Mouse (Mus musculus): ENCODE measurements around the gene Cpox. TPM values are rescaled to one million over a fixed set of nuclear protein-coding genes. Genes with fewer than 3 reads are reported as not detected.

Gene Cpox
- total and polyA plus RNA-seq, 3 experiments = 70.3 to 77.2 (median 75.6) TPM

GRCm38 (mm10) chr16:58677491-58677890 lies 7.4 kb downstream of the Cpox start:
- in situ Hi-C loops (cut with MboI; ENCODE audit: low pct_ligation_motif_present, low pct_unique_long_range_greater_than_20kb, low sequenced_read_pairs) = no loop called here
- Histone ChIP-seq H3K4me1 (ENCODE audit: control insufficient read depth in 1 of 2, insufficient read depth in 2 of 2) (peaks cover 0 to 13% of the 10 kb centered on the region in 2 experiments; a peak in 2 of 4 replicates), H3K79me2 (replicated peaks; ENCODE audit: control insufficient read depth, extremely low read depth, insufficient read depth, poor library complexity, severe bottlenecking) (0 out of 2 replicates have a peak, but pooled peaks cover 2% of the 10 kb centered on the region), H3K4me2 (ENCODE audit: insufficient read depth, low read depth, poor library complexity, severe bottlenecking) (no peak overlapping the region), H3K36me3 (replicated peaks in 1 of 2; ENCODE audit: control insufficient read depth in 1 of 2, insufficient read depth in 1 of 2, low read length in 1 of 2) (peaks cover 53 to 78% of the 10 kb centered on the region in 2 experiments), H3K27me3 (replicated peaks) (no peaks in the 10 kb centered on the region), H3K27ac (ENCODE audit: insufficient read depth, low read depth) (no peak overlapping the region), H3K4me3 (replicated peaks in 1 of 3; ENCODE audit: low read depth in 2 of 3, low read length in 2 of 3, poor library complexity in 1 of 3) (no peak overlapping the region), H3K9ac (ENCODE audit: insufficient read depth, low read depth) (no peak overlapping the region), H3K9me3 (replicated peaks; ENCODE audit: low read length) (no peaks in the 10 kb centered on the region)
- no peak for DNase-seq (ENCODE audit: extremely low read depth)
- TF ChIP-seq ELF1 (IDR thresholded peaks at IDR 0.05; ENCODE audit: low read depth, low read length) (no peak), BHLHE40 (IDR thresholded peaks at IDR 0.05; ENCODE audit: low read depth, low read length) (no peak), ZKSCAN1 (IDR thresholded peaks at IDR 0.05; ENCODE audit: borderline replicate concordance, low read depth, low read length) (no peak), MEF2A (IDR thresholded peaks at IDR 0.05; ENCODE audit: borderline replicate concordance, low read depth, low read length) (no peak), JUN (IDR thresholded peaks at IDR 0.05; ENCODE audit: insufficient read depth, low read depth, low read length) (no peak), JUND (conservative IDR thresholded peaks at IDR 0.05; ENCODE audit: low read depth, low read length) (no peak), ZNF384 (IDR thresholded peaks at IDR 0.05; ENCODE audit: low read depth, low read length) (no peak), PAX5 (IDR thresholded peaks at IDR 0.05; ENCODE audit: low read length) (no peak), ZMIZ1 (IDR thresholded peaks at IDR 0.05; ENCODE audit: low read depth, low read length) (no peak), CHD2 (IDR thresholded peaks at IDR 0.05; ENCODE audit: low read length) (no peak), MAFK (IDR thresholded peaks at IDR 0.05; ENCODE audit: insufficient replicate concordance, low read length) (no peak), TCF12 (IDR thresholded peaks at IDR 0.05; ENCODE audit: low read depth, low read length) (no peak), HCFC1 (IDR thresholded peaks at IDR 0.05; ENCODE audit: low read depth, low read length) (no peak), KAT2A (IDR thresholded peaks at IDR 0.05; ENCODE audit: insufficient replicate concordance, low read length) (no peak)
- dilution Hi-C loops (cut with MboI; ENCODE audit: extremely low pct_ligation_motif_present, extremely low pct_unique_long_range_greater_than_20kb, low sequenced_read_pairs) = no loop called here

DNA sequence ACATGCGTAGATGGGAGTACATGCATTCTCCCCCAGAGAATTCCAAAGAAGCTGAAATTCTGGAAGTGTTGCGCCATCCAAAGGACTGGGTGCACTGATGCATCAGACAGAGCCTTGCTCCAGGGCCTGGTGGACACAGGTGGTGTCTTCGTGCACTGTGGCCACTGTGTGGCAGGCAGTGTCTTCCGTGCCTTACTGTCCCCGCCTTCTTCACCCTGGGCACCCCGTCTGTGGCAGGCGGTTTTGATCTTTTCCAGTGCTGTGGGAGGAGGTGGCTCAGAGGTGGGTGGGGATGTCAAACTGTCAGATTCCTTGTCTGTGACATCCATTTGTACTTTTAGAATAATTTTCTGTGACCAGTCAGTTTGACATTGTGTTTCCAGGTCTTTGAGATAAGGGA lies 8.6 kb downstream of the Cpox start:
- Histone ChIP-seq H3K4me3 (replicated peaks in 1 of 3; ENCODE audit: low read depth in 2 of 3, low read length in 2 of 3, poor library complexity in 1 of 3) (no peak overlapping the region), H3K4me1 (ENCODE audit: control insufficient read depth in 1 of 2, insufficient read depth in 2 of 2) (peaks cover 0 to 13% of the 10 kb centered on the region in 2 experiments; a peak in 2 of 4 replicates), H3K4me2 (ENCODE audit: insufficient read depth, low read depth, poor library complexity, severe bottlenecking) (no peak overlapping the region), H3K9me3 (replicated peaks; ENCODE audit: low read length) (no peaks in the 10 kb centered on the region), H3K9ac (ENCODE audit: insufficient read depth, low read depth) (no peak overlapping the region), H3K27ac (ENCODE audit: insufficient read depth, low read depth) (no peak overlapping the region), H3K79me2 (replicated peaks; ENCODE audit: control insufficient read depth, extremely low read depth, insufficient read depth, poor library complexity, severe bottlenecking) (no peaks in the 10 kb centered on the region), H3K27me3 (replicated peaks) (no peaks in the 10 kb centered on the region), H3K36me3 (replicated peaks in 1 of 2; ENCODE audit: control insufficient read depth in 1 of 2, insufficient read depth in 1 of 2, low read length in 1 of 2) (peaks cover 47 to 70% of the 10 kb centered on the region in 2 experiments)
- in situ Hi-C loops (cut with MboI; ENCODE audit: low pct_ligation_motif_present, low pct_unique_long_range_greater_than_20kb, low sequenced_read_pairs) = no loop called here
- peak; percentile 48 for DNase-seq (ENCODE audit: extremely low read depth)
- TF ChIP-seq ZC3H11A (IDR thresholded peaks at IDR 0.05; ENCODE audit: low read depth, low read length) (peak; percentile 38; the same call in 1 of the 2 replicates), PAX5 (IDR thresholded peaks at IDR 0.05; ENCODE audit: low read length) (no peak), MAZ (IDR thresholded peaks at IDR 0.05; ENCODE audit: low read depth, low read length) (no peak), IRF4 (IDR thresholded peaks at IDR 0.05; ENCODE audit: low read depth, low read length) (0 out of 2 replicates have a peak, but pooled peaks have one; percentile 29), E2F4 (IDR thresholded peaks at IDR 0.05; ENCODE audit: insufficient replicate concordance, low read depth, low read length) (no peak), ETS1 (conservative IDR thresholded peaks at IDR 0.05; ENCODE audit: low read depth, low read length) (no peak), SMC3 (IDR thresholded peaks at IDR 0.05; ENCODE audit: low read depth, low read length) (peak; percentile 82), MXI1 (IDR thresholded peaks at IDR 0.05; ENCODE audit: low read depth, low read length) (no peak), UBTF (IDR thresholded peaks at IDR 0.05; ENCODE audit: low read depth, low read length) (no peak), ZNF384 (IDR thresholded peaks at IDR 0.05; ENCODE audit: low read depth, low read length) (no peak), NRF1 (IDR thresholded peaks at IDR 0.05; ENCODE audit: low read depth, low read length) (no peak), RAD21 (IDR thresholded peaks at IDR 0.05; ENCODE audit: low read depth, low read length) (peak; percentile 79), USF2 (conservative IDR thresholded peaks at IDR 0.05; ENCODE audit: low read depth, low read length) (no peak), USF1 (IDR thresholded peaks at IDR 0.05; ENCODE audit: low read depth, low read length) (no peak), CTCF (conservative IDR thresholded peaks at IDR 0.05 in 1 of 2, IDR thresholded peaks at IDR 0.05 in 1 of 2; ENCODE audit: low read depth in 2 of 2, low read length in 2 of 2) (peak in 1 of 2 experiments; percentile 74; a peak in 2 of 4 replicates), CHD2 (IDR thresholded peaks at IDR 0.05; ENCODE audit: low read length) (no peak), KAT2A (IDR thresholded peaks at IDR 0.05; ENCODE audit: insufficient replicate concordance, low read length) (no peak), MEF2A (IDR thresholded peaks at IDR 0.05; ENCODE audit: borderline replicate concordance, low read depth, low read length) (0 out of 2 replicates have a peak, but pooled peaks have one; percentile 25), RCOR1 (conservative IDR thresholded peaks at IDR 0.05; ENCODE audit: low read depth, low read length) (no peak)
- dilution Hi-C loops (cut with MboI; ENCODE audit: extremely low pct_ligation_motif_present, extremely low pct_unique_long_range_greater_than_20kb, low sequenced_read_pairs) = no loop called here

Measured in CH12.LX (cell line).